Mouse (Mus musculus) bone marrow macrophage, adult 2 months (primary cell): ENCODE measurements around the gene Limd2. TPM values are rescaled to one million over a fixed set of nuclear protein-coding genes. Genes with fewer than 3 reads are reported as not detected.

ENCODE experiments used
- H3K27ac ChIP-seq: 2 replicates; pipeline ENCODE4 v1.5.1; 2012; ENCODE audit warnings: low read depth, low read length; ENCODE audit not compliant: insufficient read depth
- H3K4me1 ChIP-seq: 2 replicates; pipeline ENCODE4 v1.6.1; 2012; ENCODE audit warnings: low read length; ENCODE audit not compliant: control insufficient read depth, insufficient read depth
- H3K4me3 ChIP-seq: 2 replicates; pipeline ENCODE4 v1.5.1; 2012; ENCODE audit warnings: mild to moderate bottlenecking, low read length, moderate library complexity; ENCODE audit not compliant: insufficient read depth
- CTCF ChIP-seq: IDR thresholded peaks from 2 replicates; pipeline ENCODE4 v1.5.1; 2012; ENCODE audit warnings: low read depth, mild to moderate bottlenecking, low read length, moderate library complexity
- POLR2A ChIP-seq: IDR thresholded peaks from 2 replicates; pipeline ENCODE4 v1.6.1; 2012; ENCODE audit warnings: mild to moderate bottlenecking, low read depth, low read length, borderline replicate concordance
- polyA plus RNA-seq: library from polyadenylated mRNA; stranded (reverse); fragments of >200 nt; gene quantifications from 2 replicates; pipeline ENCODE4 v1.2.4, GENCODE M21; 2012; ENCODE audit not compliant: missing spikeins, insufficient read depth, insufficient read length

Limd2 gene
- polyA plus RNA-seq, 1 experiment = 272 TPM

- Histone ChIP-seq H3K4me1 (peaks cover 29% of the 10 kb centered on the region), H3K4me3 (no peak overlapping the region), H3K27ac (no peak overlapping the region)
- TF ChIP-seq CTCF = no peak
- no peak for TF ChIP-seq POLR2A
These were observed 14.4 kb upstream of the Limd2 start for GRCm38 (mm10) chr11:106175081-106175480.

DNA sequence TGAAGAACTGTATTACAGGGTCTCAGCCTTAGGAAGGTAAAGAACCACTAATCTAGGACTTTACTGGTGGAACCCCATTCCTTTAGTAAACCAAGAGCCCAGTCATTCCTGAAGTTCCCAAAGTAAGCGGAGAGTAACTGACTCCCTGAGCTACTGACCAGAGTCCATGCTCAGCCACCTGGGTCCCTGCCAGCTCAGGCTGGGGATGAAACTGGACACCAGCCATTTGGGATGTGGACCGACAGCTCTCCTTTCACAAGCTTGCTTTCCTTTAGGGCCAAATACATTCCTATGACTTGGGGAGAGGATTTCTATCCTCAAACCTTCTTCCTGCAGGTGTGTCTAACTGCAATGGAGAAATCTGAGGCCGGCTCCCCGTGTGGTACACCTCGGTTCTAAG is 13.7 kb upstream of the Limd2 start:
- H3K27ac ChIP-seq = no peak overlapping the region
- peaks cover 22% of the 10 kb centered on the region for H3K4me1 ChIP-seq
- TF ChIP-seq CTCF (no peak), POLR2A (no peak)
- H3K4me3 ChIP-seq = no peak overlapping the region

DNA sequence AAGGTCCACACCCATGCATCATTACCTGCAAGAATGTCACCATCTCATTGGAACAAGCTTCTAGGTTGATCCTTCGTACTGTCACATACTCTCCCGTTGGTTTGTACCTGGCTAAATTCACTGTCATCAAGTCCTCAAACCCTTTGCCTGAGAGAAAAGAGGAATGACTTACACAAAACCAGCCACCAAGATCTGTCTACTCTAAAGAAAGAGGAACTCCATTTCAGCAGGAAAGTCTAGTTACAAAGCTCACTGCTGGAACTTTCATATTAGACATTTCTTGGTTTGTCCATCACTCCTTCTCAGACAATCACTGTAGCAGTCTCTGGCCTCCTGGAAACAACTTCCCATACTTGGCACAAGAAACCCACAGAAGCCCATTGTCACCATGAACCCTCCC is 12.6 kb upstream of the Limd2 start:
- Histone ChIP-seq H3K4me1 (peaks cover 16% of the 10 kb centered on the region), H3K4me3 (no peak overlapping the region), H3K27ac (no peak overlapping the region)
- TF ChIP-seq CTCF (no peak), POLR2A (no peak)

DNA sequence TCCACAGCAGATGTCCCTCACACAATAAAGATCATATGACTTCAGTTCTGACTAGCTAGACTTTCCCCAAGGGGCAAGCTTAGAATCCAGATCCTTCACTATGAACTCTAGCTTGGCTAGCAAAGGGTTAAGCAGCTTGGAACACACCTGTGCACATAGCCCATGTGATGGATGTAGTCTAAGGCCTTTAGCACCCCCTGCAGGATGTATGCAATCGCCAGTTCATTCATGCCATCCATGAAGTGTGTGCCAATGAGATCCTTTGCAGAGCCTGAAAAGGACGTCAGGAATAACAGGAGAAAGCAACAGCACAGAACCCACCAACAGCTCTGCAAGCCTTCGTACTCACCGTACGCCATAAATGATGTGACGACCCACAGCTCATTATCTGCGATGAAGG is 10.1 kb upstream of the Limd2 start:
- H3K27ac ChIP-seq = no peak overlapping the region
- TF ChIP-seq POLR2A = no peak
- TF ChIP-seq CTCF = no peak
- H3K4me1 ChIP-seq = peaks cover 16% of the 10 kb centered on the region
- no peak overlapping the region for H3K4me3 ChIP-seq

DNA sequence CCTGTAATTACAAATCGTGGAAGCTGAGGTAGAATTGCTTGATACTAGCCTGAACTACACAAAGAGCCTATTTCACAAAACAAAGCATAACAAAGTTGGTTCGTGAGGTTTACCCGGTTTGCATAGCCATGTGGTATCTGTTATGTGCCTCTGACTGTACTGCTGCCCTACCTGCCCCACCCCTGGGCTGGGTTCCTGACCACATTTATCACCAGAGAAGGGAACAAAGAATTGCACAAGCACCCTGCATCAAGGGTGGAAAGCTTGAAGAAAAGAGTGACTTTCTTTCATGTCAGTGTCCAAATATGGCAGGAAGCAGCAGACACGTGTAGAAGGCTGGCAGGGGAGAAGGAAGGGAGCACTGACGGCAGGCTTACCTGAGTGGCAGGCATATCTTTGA is 6.8 kb upstream of the Limd2 start:
- peaks cover 1% of the 10 kb centered on the region for H3K4me1 ChIP-seq
- no peak overlapping the region for H3K4me3 ChIP-seq
- TF ChIP-seq POLR2A = no peak
- TF ChIP-seq CTCF = no peak
- H3K27ac ChIP-seq = no peak overlapping the region

GRCm38 (mm10) chr11:106164601-106165180 is 4.0 kb upstream of the Limd2 start:
- peaks cover 5% of the 10 kb centered on the region; the same call in 1 of the 2 replicates for H3K4me1 ChIP-seq
- no peak overlapping the region for H3K27ac ChIP-seq
- TF ChIP-seq CTCF = no peak
- TF ChIP-seq POLR2A = no peak
- no peak overlapping the region for H3K4me3 ChIP-seq

GRCm38 (mm10) chr11:106163546-106163945 is 2.9 kb upstream of the Limd2 start:
- Histone ChIP-seq H3K4me3 (no peak overlapping the region), H3K4me1 (peaks cover 5% of the 10 kb centered on the region; the same call in 1 of the 2 replicates), H3K27ac (no peak overlapping the region)
- TF ChIP-seq POLR2A (no peak), CTCF (no peak)

DNA sequence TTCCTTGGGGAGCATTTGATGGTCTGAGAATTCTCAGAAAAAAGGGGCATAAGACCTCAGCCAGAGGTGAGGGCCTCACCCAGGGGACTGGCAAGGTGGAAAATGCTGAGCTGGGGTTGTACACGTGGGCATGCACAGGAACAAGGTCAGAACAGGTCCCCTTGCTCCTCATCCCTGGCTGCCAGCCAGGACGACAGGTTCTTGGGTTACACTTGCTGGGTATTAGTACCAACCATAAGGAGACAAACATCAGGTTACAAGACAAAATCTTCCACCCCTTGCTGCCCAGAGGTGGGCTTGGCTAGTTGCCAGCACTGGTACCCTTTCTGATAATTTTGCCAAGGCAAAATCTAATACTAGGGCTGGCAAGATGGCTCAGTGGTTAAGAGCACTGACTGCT is 1.6 kb upstream of the Limd2 start:
- TF ChIP-seq POLR2A = no peak
- no peak for TF ChIP-seq CTCF
- Histone ChIP-seq H3K27ac (no peak overlapping the region), H3K4me1 (peaks cover 11% of the 10 kb centered on the region), H3K4me3 (no peak overlapping the region)

GRCm38 (mm10) chr11:106159921-106160840 is 479 bp downstream of the Limd2 start:
- peaks cover 18% of the 10 kb centered on the region for H3K4me1 ChIP-seq
- peak overlapping the region; percentile 91 for H3K27ac ChIP-seq
- peak overlapping the region; percentile 95 for H3K4me3 ChIP-seq
- TF ChIP-seq POLR2A (no peak), CTCF (0 out of 2 replicates have a peak, but pooled peaks have one; percentile 7)

GRCm38 (mm10) chr11:106159216-106159920 is 1.3 kb downstream of the Limd2 start:
- Histone ChIP-seq H3K4me1 (peaks cover 26% of the 10 kb centered on the region), H3K27ac (peak overlapping the region; percentile 91), H3K4me3 (peak overlapping the region; percentile 95)
- TF ChIP-seq CTCF (no peak), POLR2A (no peak)
